Mouse (Mus musculus) kidney, adult 2 months (tissue): ENCODE data around the gene Colgalt1.

Experiments used
- CTCF ChIP-seq: fragments of 200-500 bp; conservative IDR thresholded peaks from 2 replicates; pipeline ENCODE4 v1.5.1; 2011; ENCODE audit warnings: low read depth, mild to moderate bottlenecking, control low read depth, low read length, moderate library complexity, mixed read lengths; ENCODE audit not compliant: insufficient read depth, insufficient read length
- POLR2A ChIP-seq: fragments of 200-500 bp; IDR thresholded peaks from one replicate; pipeline ENCODE4 v1.6.1; 2011; ENCODE audit warnings: low read depth, low read length, control low read depth

GRCm38 (mm10) chr8:71601939-71602665, 8.7 kb upstream of the Colgalt1 start:
- no peak for TF ChIP-seq POLR2A
- no peak for TF ChIP-seq CTCF
